Mouse (Mus musculus) myocyte (in vitro differentiated cells): ENCODE results near the gene 4933402N03Rik.

ENCODE experiments used
- CEBPB ChIP-seq: IDR thresholded peaks from 2 replicates; pipeline ENCODE4 v1.6.1; 2011; ENCODE audit warnings: mild to moderate bottlenecking, moderate library complexity; ENCODE audit not compliant: poor library complexity, insufficient read depth, severe bottlenecking
- E2F4 ChIP-seq: IDR thresholded peaks from one replicate; pipeline ENCODE4 v1.6.1; 2011; ENCODE audit warnings: mild to moderate bottlenecking, control low read depth, moderate library complexity; ENCODE audit not compliant: insufficient read depth
- MAX ChIP-seq: IDR thresholded peaks from one replicate; pipeline ENCODE4 v1.6.1; 2011; ENCODE audit warnings: low read depth, mild to moderate bottlenecking, control low read depth
- MYOD1 ChIP-seq, 3 experiments: IDR thresholded peaks; one replicate each; pipeline ENCODE4 v1.6.1; 2011; ENCODE audit warnings: control low read depth in 2 of 3, low read depth in 2 of 3, mild to moderate bottlenecking in 2 of 3, moderate library complexity in 1 of 3; ENCODE audit not compliant: insufficient read length in 2 of 3, control insufficient read depth in 1 of 3
- MYOG ChIP-seq, 3 experiments: IDR thresholded peaks; one replicate each; pipeline ENCODE4 v1.6.1; 2011; ENCODE audit warnings: control low read depth in 2 of 3, low read depth in 2 of 3, mild to moderate bottlenecking in 2 of 3; ENCODE audit not compliant: insufficient read length in 2 of 3, control insufficient read depth in 1 of 3, insufficient read depth in 1 of 3
- POLR2A ChIP-seq: IDR thresholded peaks from one replicate; pipeline ENCODE4 v1.6.1; 2011; ENCODE audit warnings: low read depth, mild to moderate bottlenecking, control low read depth, moderate library complexity; ENCODE audit not compliant: insufficient read length
- POLR2AphosphoS2 ChIP-seq: IDR thresholded peaks from one replicate; pipeline ENCODE4 v1.6.1; 2011; ENCODE audit warnings: low read depth, control low read depth; ENCODE audit not compliant: insufficient read length
- TCF12 ChIP-seq: IDR thresholded peaks from one replicate; pipeline ENCODE4 v1.6.1; 2011; ENCODE audit warnings: mild to moderate bottlenecking, control low read depth; ENCODE audit not compliant: poor library complexity, insufficient read depth, severe bottlenecking
- TCF3 ChIP-seq: IDR thresholded peaks from one replicate; pipeline ENCODE4 v1.6.1; 2011; ENCODE audit warnings: low read depth, control low read depth; ENCODE audit not compliant: insufficient read length
- USF1 ChIP-seq: IDR thresholded peaks from one replicate; pipeline ENCODE4 v1.6.1; 2011; ENCODE audit warnings: low read depth, mild to moderate bottlenecking, control low read depth, moderate library complexity

DNA sequence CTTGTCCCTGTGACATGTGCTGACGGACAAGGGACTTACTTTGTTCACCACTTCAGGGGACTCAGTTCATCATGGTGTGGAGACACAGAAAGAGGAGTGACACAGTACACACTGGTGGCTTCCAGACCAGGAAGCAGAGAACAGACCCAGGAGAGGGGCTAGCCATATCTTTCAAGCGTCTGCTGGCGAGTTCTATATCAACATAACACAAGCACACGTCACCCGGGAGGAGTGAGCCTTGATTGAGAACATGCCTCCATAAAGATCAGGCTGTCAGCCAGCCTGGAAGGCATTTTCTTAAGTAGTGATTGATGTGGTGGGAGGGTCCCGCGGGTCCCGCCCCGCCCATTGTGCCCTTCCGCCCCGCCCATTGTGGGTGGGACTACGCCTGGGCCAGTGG lies 16.1 kb downstream of the 4933402N03Rik start:
- TF ChIP-seq MAX (no peak), E2F4 (no peak), MYOD1 (IDR thresholded peaks at IDR 0.05; ENCODE audit: control insufficient read depth in 1 of 3, insufficient read length in 2 of 3, low read depth in 2 of 3) (no peak), POLR2A (no peak), USF1 (no peak), TCF12 (no peak), CEBPB (no peak), MYOG (IDR thresholded peaks at IDR 0.05; ENCODE audit: control insufficient read depth in 1 of 3, insufficient read depth in 1 of 3, insufficient read length in 2 of 3, low read depth in 2 of 3) (no peak), TCF3 (no peak), POLR2AphosphoS2 (no peak)
